Mouse (Mus musculus): ENCODE results near the gene Ablim1.

GRCm38 (mm10) chr19:57132281-57132680, 182.4 kb downstream of the Ablim1 start:
- TF ChIP-seq POLR2A (IDR thresholded peaks at IDR 0.05; ENCODE audit: control insufficient read depth, extremely low read depth, insufficient read depth, low read length, poor library complexity) (0 out of 2 replicates have a peak, but pooled peaks have one; percentile 35), CTCF (IDR thresholded peaks at IDR 0.05; ENCODE audit: borderline replicate concordance, control insufficient read depth, extremely low read depth, insufficient read depth, low read length, poor library complexity) (no peak)

Measured in thymus, adult 2 months (tissue).